Mouse (Mus musculus): Measurements from ENCODE around the gene Frat1. TPM values are rescaled to one million over a fixed set of nuclear protein-coding genes. Genes with fewer than 3 reads are reported as not detected.

Gene Frat1
- polyA plus RNA-seq, 1 experiment = 12.0 TPM

- H3K4me1 ChIP-seq (ENCODE audit: control insufficient read depth, insufficient read depth, low read length) = peaks cover 1% of the 10 kb centered on the region; the same call in 1 of the 2 replicates
- TF ChIP-seq POLR2A (IDR thresholded peaks at IDR 0.05; ENCODE audit: borderline replicate concordance, control insufficient read depth, low read depth, low read length) (no peak), CTCF (IDR thresholded peaks at IDR 0.05; ENCODE audit: control insufficient read depth, insufficient read depth, low read length) (no peak)
- whole genome bisulfite sequencing = 91% methylated on average over 4 of the region's 4 CpGs
- H3K27ac ChIP-seq (ENCODE audit: control insufficient read depth, insufficient read depth, low read depth, low read length, poor library complexity) = no peak overlapping the region
- no peak overlapping the region for H3K4me3 ChIP-seq (replicated peaks; ENCODE audit: control insufficient read depth, low read depth, low read length)
Observed at GRCm38 (mm10) chr19:41805831-41806230, 23.9 kb upstream of the Frat1 start.

GRCm38 (mm10) chr19:41807497-41807896, 22.3 kb upstream of the Frat1 start:
- TF ChIP-seq CTCF (IDR thresholded peaks at IDR 0.05; ENCODE audit: control insufficient read depth, insufficient read depth, low read length) (no peak), POLR2A (IDR thresholded peaks at IDR 0.05; ENCODE audit: borderline replicate concordance, control insufficient read depth, low read depth, low read length) (no peak)
- no peak overlapping the region for H3K4me3 ChIP-seq (replicated peaks; ENCODE audit: control insufficient read depth, low read depth, low read length)
- WGBS = 45% methylated on average over 9 of the region's 9 CpGs
- H3K4me1 ChIP-seq (ENCODE audit: control insufficient read depth, insufficient read depth, low read length) = peaks cover 1% of the 10 kb centered on the region; the same call in 1 of the 2 replicates
- no peak overlapping the region for H3K27ac ChIP-seq (ENCODE audit: control insufficient read depth, insufficient read depth, low read depth, low read length, poor library complexity)

- no peak for TF ChIP-seq POLR2A (IDR thresholded peaks at IDR 0.05; ENCODE audit: borderline replicate concordance, control insufficient read depth, low read depth, low read length)
- TF ChIP-seq CTCF (IDR thresholded peaks at IDR 0.05; ENCODE audit: control insufficient read depth, insufficient read depth, low read length) = no peak
- no peak overlapping the region for H3K27ac ChIP-seq (ENCODE audit: control insufficient read depth, insufficient read depth, low read depth, low read length, poor library complexity)
- WGBS = 61% methylated on average over 8 of the region's 8 CpGs
- no peak overlapping the region for H3K4me3 ChIP-seq (replicated peaks; ENCODE audit: control insufficient read depth, low read depth, low read length)
- H3K4me1 ChIP-seq (ENCODE audit: control insufficient read depth, insufficient read depth, low read length) = no peaks in the 10 kb centered on the region; the same call in 1 of the 2 replicates
Observed at GRCm38 (mm10) chr19:41808104-41808634, 21.6 kb upstream of the Frat1 start.

- Histone ChIP-seq H3K4me1 (ENCODE audit: control insufficient read depth, insufficient read depth, low read length) (no peaks in the 10 kb centered on the region; the same call in 1 of the 2 replicates), H3K27ac (ENCODE audit: control insufficient read depth, insufficient read depth, low read depth, low read length, poor library complexity) (no peak overlapping the region), H3K4me3 (replicated peaks; ENCODE audit: control insufficient read depth, low read depth, low read length) (no peak overlapping the region)
- 90% methylated on average over 5 of the region's 5 CpGs for WGBS
- no peak for TF ChIP-seq POLR2A (IDR thresholded peaks at IDR 0.05; ENCODE audit: borderline replicate concordance, control insufficient read depth, low read depth, low read length)
- TF ChIP-seq CTCF (IDR thresholded peaks at IDR 0.05; ENCODE audit: control insufficient read depth, insufficient read depth, low read length) = no peak
Observed at GRCm38 (mm10) chr19:41810074-41810473, 19.7 kb upstream of the Frat1 start.

GRCm38 (mm10) chr19:41812525-41812924, 17.2 kb upstream of the Frat1 start:
- H3K4me1 ChIP-seq (ENCODE audit: control insufficient read depth, insufficient read depth, low read length) = no peaks in the 10 kb centered on the region; the same call in 1 of the 2 replicates
- WGBS = 81% methylated on average over 10 of the region's 10 CpGs
- no peak for TF ChIP-seq POLR2A (IDR thresholded peaks at IDR 0.05; ENCODE audit: borderline replicate concordance, control insufficient read depth, low read depth, low read length)
- TF ChIP-seq CTCF (IDR thresholded peaks at IDR 0.05; ENCODE audit: control insufficient read depth, insufficient read depth, low read length) = no peak

GRCm38 (mm10) chr19:41813374-41813773, 16.4 kb upstream of the Frat1 start:
- TF ChIP-seq CTCF (IDR thresholded peaks at IDR 0.05; ENCODE audit: control insufficient read depth, insufficient read depth, low read length) = no peak
- no peak for TF ChIP-seq POLR2A (IDR thresholded peaks at IDR 0.05; ENCODE audit: borderline replicate concordance, control insufficient read depth, low read depth, low read length)
- Histone ChIP-seq H3K27ac (ENCODE audit: control insufficient read depth, insufficient read depth, low read depth, low read length, poor library complexity) (no peak overlapping the region), H3K4me3 (replicated peaks; ENCODE audit: control insufficient read depth, low read depth, low read length) (no peak overlapping the region), H3K4me1 (ENCODE audit: control insufficient read depth, insufficient read depth, low read length) (no peaks in the 10 kb centered on the region; the same call in 1 of the 2 replicates)
- 78% methylated on average over 4 of the region's 4 CpGs for WGBS

More at GRCm38 (mm10) chr19:41812525-41812924, 17.2 kb upstream of the Frat1 start:
- Histone ChIP-seq H3K27ac (ENCODE audit: control insufficient read depth, insufficient read depth, low read depth, low read length, poor library complexity) (no peak overlapping the region), H3K4me3 (replicated peaks; ENCODE audit: control insufficient read depth, low read depth, low read length) (no peak overlapping the region)

GRCm38 (mm10) chr19:41816410-41816809, 13.4 kb upstream of the Frat1 start:
- TF ChIP-seq CTCF (IDR thresholded peaks at IDR 0.05; ENCODE audit: control insufficient read depth, insufficient read depth, low read length) = no peak
- TF ChIP-seq POLR2A (IDR thresholded peaks at IDR 0.05; ENCODE audit: borderline replicate concordance, control insufficient read depth, low read depth, low read length) = no peak
- no peak overlapping the region for H3K4me3 ChIP-seq (replicated peaks; ENCODE audit: control insufficient read depth, low read depth, low read length)
- H3K27ac ChIP-seq (ENCODE audit: control insufficient read depth, insufficient read depth, low read depth, low read length, poor library complexity) = no peak overlapping the region
- WGBS = 85% methylated on average over 5 of the region's 5 CpGs
- H3K4me1 ChIP-seq (ENCODE audit: control insufficient read depth, insufficient read depth, low read length) = no peaks in the 10 kb centered on the region

- TF ChIP-seq CTCF (IDR thresholded peaks at IDR 0.05; ENCODE audit: control insufficient read depth, insufficient read depth, low read length) = no peak
- TF ChIP-seq POLR2A (IDR thresholded peaks at IDR 0.05; ENCODE audit: borderline replicate concordance, control insufficient read depth, low read depth, low read length) = no peak
- no peak overlapping the region for H3K27ac ChIP-seq (ENCODE audit: control insufficient read depth, insufficient read depth, low read depth, low read length, poor library complexity)
- H3K4me3 ChIP-seq (replicated peaks; ENCODE audit: control insufficient read depth, low read depth, low read length) = no peak overlapping the region
- no peaks in the 10 kb centered on the region for H3K4me1 ChIP-seq (ENCODE audit: control insufficient read depth, insufficient read depth, low read length)
- 78% methylated on average over 5 of the region's 5 CpGs for WGBS
Observed at GRCm38 (mm10) chr19:41816915-41817314, 12.9 kb upstream of the Frat1 start.

GRCm38 (mm10) chr19:41817325-41817724, 12.4 kb upstream of the Frat1 start:
- TF ChIP-seq POLR2A (IDR thresholded peaks at IDR 0.05; ENCODE audit: borderline replicate concordance, control insufficient read depth, low read depth, low read length) (no peak), CTCF (IDR thresholded peaks at IDR 0.05; ENCODE audit: control insufficient read depth, insufficient read depth, low read length) (no peak)
- no peak overlapping the region for H3K4me3 ChIP-seq (replicated peaks; ENCODE audit: control insufficient read depth, low read depth, low read length)
- H3K27ac ChIP-seq (ENCODE audit: control insufficient read depth, insufficient read depth, low read depth, low read length, poor library complexity) = no peak overlapping the region
- WGBS = 83% methylated on average over 10 of the region's 10 CpGs
- H3K4me1 ChIP-seq (ENCODE audit: control insufficient read depth, insufficient read depth, low read length) = no peaks in the 10 kb centered on the region
